Mouse (Mus musculus) heart, adult 2 months (tissue): ENCODE data around the gene Rnf144a.

Source experiments
- CTCF ChIP-seq: fragments of 200-600 bp; IDR thresholded peaks from 2 replicates; pipeline ENCODE4 v1.8.1; 2022; ENCODE audit warnings: antibody characterized with exemption, mild to moderate bottlenecking, moderate library complexity
- POLR2A ChIP-seq: fragments of 200-500 bp; IDR thresholded peaks from 2 replicates; pipeline ENCODE4 v1.6.1; 2011; ENCODE audit warnings: mild to moderate bottlenecking, low read depth, low read length, control low read depth; ENCODE audit not compliant: insufficient read depth

DNA sequence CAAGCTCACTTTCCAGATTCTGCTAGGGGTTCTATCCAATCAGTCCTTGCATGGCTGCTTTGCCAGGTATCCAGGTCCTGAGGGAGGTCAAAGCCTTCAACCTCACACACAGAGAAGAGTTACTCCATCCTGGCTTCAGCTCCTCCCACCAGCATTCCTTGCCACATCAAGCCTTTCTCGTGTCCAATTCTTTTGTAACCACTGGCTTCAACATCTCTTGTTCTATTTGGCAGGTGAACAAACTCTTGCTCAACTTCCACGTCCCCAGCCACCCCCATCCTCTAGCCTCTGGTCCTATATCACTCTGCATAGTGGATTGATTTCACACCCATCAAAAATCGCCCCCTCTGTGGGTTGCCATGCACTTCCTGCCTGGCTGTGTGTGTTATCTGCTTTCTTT, 98.8 kb downstream of the Rnf144a start:
- TF ChIP-seq CTCF = no peak
- TF ChIP-seq POLR2A = no peak
